Mouse (Mus musculus) stomach, postnatal 0 days (tissue): ENCODE measurements at regions not wholly inside any gene's neighbourhood (a gene's known extent, or its start where the extent isn't known, plus 50 kb on each side); places are given as distances from the start of the nearest gene placed in this dataset.

Experiments
- CTCF ChIP-seq: IDR thresholded peaks from 2 replicates; pipeline ENCODE4 v1.5.1; 2016; ENCODE audit warnings: antibody characterized with exemption, low read depth, mild to moderate bottlenecking, moderate library complexity
- EP300 ChIP-seq: optimal IDR thresholded peaks from 2 replicates; pipeline ENCODE3; 2016; ENCODE audit warnings: antibody characterized with exemption

GRCm38 (mm10) chr13:90560095-90560494, 345.1 kb downstream of the Atp6ap1l start:
- TF ChIP-seq CTCF (no peak), EP300 (no peak)
